Mouse (Mus musculus) neural tube, embryonic 10.5 days (tissue): ENCODE measurements around the gene Fam166b.
A peak's percentile ranks its signal among the peaks of the same experiment; 100 is the strongest.

Experiments
- DNase-seq: peaks from one replicate; pipeline ENCODE4 v3.0.0-alpha.2; 2017; ENCODE audit warnings: low spot score; ENCODE audit errors: extremely low spot score

The Fam166b gene

DNA sequence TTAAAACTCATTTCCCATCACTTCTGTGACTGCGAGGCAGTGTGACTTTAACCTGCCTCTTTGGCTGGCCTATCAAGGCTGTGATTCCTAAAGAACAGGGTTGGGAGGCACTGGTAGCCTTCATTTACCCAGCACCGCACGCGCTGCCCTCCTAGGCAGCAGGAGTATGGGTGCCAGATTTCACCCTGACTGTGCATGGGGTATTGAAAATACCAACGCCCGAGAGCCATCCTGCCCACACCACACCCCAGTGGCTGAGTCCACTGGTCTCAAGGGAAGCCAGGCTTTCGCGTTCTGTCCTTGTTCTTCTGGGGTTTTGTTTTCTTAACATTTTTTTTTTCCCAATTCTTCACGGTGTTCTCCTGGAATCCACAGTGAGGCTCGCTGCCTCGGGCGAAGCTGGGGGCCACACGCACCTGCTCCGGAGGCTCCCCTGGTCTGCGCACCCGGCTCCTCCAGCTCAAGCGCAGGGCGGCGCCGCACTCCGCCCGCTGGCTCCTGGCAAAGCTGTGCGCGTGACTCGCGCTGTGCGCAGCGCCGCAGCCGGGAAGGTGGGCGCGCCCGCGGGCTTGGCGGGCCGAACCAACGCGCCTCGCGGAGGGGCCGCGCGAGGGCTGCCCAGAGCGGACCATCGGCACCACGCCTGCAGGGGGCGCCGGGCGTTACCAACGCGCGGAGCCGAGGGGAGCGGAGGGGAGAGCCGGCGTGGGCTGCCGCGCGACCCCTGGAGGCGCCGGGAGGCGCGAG lies 47.4 kb downstream of the Fam166b start, which contains the start of gene Rusc2:
Rusc2 (plus strand) TSS at position 572 of the 747 bp plus-strand sequence.
- DNase-seq = peak; percentile 84

DNA sequence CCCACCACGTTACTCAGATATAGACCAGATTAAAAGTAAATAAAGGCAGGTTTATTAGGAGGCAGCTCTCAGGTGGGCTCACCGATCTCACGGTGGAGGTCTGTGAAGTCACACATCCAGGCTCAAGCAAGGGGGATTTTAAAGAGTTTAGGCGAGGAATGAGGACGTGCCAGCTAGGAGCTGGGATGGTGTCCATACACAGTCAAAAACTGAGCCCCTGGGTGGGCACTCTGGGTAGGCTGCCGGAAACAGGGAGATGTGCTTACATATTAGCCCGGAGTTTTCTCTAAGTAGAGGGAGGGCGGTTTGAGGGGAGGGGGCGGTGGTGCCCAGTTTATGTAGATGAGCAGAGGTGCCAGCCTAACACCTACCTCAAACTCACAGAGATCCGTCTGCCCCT lies 48.0 kb downstream of the Fam166b start:
- DNase-seq = no peak

DNA sequence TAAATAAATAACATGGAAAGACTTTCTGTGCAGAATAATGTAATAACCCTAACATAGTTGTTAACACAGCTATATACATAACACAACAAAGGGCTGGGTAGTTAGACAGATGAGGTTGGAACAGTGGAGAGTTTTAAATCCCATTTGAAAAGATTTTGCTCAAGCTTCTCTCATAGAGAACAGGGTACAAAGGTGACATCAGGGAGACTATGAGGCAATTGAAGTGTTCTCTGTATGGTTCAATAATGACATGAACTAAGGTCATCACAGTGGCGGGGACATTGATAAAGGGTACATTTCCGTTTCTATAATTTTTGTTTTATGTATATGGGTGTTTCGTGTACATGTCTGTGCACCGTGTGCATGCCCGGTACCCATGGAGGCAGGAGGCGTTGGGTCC lies 49.3 kb downstream of the Fam166b start:
- no peak for DNase-seq
